Mouse (Mus musculus) lung, postnatal 4 days (tissue): Measurements from ENCODE around the gene Sec22c.

Experiments
- DNase-seq, 2 experiments: peaks; one replicate each; pipeline ENCODE4 v3.0.0; 2021

Gene Sec22c

DNA sequence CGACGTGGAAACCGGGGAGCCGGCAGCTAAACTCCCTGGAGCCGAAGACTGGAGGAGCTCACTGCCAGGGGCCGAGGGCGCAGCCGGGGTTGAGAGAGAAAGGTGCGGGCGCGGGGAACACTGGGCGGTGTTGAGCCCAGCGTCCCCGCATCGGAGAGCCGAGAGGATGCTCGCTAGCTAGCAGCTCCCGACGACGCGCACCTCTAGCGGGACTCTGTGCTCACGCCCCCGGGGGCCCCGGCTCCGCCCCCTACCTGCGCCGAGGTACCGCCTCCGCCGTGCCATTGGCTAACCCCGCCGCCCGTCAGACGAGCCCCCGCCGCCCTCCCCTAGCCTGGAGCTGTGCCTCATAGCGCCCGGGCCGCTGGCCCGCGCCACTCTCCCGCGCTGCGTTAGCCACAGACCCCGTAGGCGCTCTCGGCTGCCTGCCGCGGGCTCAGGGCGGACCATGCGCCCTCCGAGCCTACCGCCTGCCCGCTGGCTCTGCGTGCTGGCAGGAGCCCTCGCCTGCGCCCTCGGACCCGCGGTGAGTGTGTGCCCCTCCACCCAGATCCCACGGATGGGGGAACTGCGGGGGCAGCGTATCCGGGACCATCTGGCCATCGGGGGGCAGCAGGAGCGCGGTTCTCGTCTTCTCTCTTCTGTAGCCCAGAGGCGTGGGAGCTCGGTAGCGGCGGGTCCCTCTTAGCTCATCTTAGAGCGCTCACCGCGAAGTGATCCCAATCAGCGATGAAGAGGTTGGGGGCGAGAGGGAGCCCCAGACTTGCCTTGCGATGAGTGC, 62.7 kb downstream of the Sec22c start, which contains the start of gene Vipr1:
Vipr1 (plus strand) TSS at position 316 of the 781 bp plus-strand sequence.
- DNase-seq: peak; percentile 83

DNA sequence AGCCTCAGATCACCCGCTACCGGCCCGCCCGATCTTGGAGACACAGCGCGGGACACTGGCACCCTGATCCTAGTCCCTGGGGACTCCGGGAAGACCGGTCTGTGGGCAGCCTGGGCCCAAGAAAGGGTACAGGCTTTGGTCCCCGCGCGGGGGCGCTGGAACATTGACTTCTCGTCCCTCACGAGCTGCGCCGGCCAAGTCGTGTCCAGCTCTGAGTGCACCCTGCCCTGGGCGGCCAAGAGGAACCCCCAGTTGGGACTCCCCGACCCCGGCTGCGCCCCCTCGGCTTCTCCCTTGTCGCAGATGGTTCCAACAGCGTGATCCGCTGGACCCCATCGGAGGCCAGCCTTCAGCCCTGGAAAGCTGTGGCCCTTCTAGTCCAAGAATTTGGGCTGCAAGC, 63.3 kb downstream of the Sec22c start, which contains the start of gene Lyzl4:
Lyzl4 (minus strand) TSS at position 96 of the 400 bp plus-strand sequence.
- DNase-seq: peak; percentile 86 to 87

DNA sequence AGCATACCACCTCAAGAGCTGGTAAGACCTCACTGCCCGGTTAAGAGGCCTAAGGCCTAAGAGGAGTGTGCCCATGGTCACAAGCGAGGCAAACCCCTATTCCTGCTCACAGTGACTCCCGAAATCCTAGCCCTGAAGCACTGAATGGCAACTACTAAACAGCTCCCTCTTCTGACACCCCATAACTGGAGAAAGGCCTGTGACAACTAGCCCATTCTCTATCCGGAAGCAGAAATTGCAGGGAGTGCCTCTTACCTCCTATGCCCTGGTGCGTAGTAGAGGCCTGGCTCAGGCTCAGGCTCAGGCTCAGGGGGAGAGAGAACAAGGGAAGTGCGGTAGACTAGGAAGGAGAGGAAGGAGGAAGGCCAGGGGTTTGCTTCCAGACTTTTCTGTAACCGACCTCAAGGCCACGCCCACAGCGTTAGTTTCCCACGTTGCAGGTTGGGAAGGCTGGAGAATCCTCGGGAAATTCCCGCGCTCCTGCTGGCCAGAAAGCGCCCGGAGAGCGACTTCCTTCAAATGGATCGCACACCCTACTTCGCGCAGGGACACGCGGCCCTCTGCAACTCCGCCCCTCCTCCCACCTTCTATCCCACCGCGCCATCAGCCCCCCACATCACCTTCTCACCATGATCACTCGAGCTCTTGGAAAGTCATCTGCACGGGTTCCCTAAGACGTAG, 63.9 kb downstream of the Sec22c start:
- peak in 1 of 2 experiments; percentile 21 for DNase-seq

DNA sequence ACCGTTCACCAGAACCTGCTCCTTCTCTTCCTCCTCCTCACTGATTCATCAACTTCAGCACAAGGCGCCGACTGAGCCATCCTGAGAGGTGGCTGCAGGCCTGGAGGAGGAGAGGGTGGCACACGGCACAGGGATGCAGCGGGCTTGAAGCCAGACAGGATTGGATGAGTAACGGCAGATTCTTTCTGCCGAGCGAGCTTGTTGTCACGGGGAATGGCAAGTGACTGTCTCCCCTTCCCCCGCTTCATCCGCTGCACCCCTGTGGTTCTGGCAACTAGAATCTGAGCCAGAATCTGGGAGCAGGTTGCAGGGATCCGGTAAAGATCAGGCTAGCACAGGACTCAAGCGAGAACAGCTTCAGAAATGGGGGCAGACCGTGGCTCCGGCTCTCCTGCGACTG, 65.5 kb downstream of the Sec22c start:
- DNase-seq: no peak

DNA sequence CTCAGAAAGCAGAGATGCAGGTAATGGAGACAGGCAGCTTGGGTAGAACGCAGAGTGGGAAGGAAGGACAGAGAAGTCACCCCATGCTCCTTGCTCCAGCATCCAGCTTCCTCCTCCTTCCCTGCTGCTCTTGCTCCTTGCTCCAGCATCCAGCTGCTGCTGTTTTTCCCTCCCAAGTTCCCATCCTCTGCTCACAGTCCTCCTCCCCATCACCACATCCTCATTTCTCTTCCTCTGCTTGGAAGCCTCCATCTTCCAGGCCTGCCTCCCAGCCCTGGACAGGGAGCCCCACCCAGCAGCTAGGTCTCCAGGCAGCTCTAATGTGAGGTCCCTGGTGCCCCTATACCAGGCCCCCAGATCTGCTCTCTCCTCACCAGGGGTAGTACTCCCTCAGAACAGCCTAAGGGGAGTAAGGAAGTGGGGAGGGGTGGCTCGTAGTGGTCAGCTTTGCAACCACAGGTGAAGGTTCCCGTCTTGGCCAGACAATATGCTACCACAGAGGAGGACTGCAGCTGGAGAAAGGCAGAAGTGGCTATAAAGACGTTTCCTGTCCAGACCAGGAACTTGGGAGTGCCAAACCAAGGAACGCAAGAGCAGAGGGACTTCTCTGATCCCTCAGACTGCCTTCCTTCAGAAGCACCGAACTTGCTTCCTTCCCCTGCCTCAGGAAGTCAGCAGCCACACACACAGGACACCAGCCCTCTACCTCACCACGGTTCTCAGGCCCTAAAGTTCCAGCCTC, 69.3 kb downstream of the Sec22c start:
- DNase-seq: peak in 1 of 2 experiments; percentile 33

DNA sequence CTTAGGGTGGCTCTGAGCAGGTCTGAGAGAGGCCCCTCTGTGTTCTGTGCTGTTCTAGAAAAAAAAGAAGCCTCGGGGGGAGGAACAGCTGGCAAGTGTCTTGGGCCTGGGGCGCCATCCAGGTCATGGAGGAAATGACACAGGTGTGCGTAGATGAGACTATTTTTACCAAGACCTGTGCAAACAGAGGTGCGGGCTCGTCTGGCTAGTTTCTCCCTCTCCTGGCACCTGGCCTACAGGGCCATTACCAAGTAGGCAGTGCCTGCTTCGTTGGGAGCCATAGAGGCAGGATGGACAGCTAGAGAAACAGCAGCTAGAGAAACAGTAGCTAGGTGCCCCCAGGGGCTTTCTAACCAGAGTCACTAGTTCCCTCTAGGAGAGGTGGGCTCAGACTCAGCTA, 72.0 kb downstream of the Sec22c start:
- no peak for DNase-seq

DNA sequence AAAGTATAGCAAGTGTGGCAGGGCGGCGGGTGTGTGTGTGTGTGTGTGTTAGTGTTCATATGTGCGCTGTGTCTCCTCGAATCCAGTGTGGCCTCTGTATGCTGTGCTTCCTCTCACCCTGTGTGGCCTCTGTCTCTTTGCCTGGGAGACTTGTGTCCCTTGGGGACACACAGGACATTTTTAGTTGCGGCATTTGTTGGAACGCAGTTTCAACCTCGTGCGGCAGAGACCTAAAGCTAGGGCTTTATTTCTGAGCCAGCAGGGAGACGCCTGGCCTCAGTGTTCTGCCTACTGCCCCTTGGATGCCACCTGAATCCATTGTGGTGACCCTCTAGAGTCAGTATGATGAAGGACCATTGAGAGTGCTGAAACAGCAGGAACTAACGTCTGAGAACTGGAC, 72.4 kb downstream of the Sec22c start:
- DNase-seq: no peak

DNA sequence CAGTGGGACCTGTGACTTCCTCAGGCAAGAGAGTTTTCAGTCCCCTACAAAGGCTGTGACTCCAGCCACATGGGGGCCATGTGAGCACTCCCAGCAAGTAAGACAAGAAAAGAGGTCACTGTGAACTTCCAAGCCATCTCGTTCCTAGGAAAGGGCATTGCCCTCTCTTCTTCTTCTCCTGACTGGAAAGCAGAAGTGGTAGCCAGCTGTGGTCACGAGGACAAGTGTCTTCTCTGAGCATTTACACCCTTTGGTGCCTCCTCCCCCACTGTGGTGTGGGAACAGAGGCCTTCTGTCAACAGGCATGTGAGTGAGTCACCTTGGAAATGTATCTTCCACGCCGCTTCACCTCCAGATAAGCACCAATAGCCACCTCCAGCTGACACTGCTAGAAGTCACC, 73.3 kb downstream of the Sec22c start:
- DNase-seq: peak in 1 of 2 experiments; percentile 26

DNA sequence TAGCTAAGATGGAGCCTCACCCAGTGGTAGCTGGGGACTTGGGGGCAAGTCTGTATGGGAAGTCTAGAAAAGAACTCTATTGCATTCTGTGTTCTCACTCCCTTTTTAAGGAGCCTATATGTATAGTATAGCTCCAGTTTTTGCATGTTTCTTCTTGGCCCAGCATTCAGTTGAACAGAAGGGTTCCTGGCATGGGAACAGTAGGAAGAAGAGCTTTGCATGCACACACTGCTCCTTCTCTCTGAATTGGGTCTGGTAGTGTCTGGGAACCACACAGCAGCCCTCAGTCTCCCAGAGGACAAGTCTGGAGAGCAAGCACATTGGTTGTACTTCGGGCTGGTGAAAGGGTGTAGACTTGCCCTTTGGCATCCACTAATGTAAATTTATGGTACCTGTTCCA, 74.7 kb downstream of the Sec22c start:
- no peak for DNase-seq
